Mouse (Mus musculus): ENCODE data around the gene Parp2. TPM values are rescaled to one million over a fixed set of nuclear protein-coding genes. Genes with fewer than 3 reads are reported as not detected.
A peak's percentile ranks its signal among the peaks of the same experiment; 100 is the strongest.
"Not testable (repeated sequence)": the region's sequence is repeated elsewhere in the genome, so short reads cannot be mapped to it uniquely, and the experiment has no call there.

The Parp2 gene
- polyA plus RNA-seq, 1 experiment from 2014 or later = 59.2 TPM

GRCm38 (mm10) chr14:50798512-50798911, 9.1 kb upstream of the Parp2 start:
- Histone ChIP-seq H3K4me2 (replicated peaks) (no peak overlapping the region), H3K4me3 (replicated peaks) (no peak overlapping the region), H3K27ac (no peak overlapping the region), H3K4me1 (replicated peaks) (no peaks in the 10 kb centered on the region), H3K27me3 (replicated peaks) (no peaks in the 10 kb centered on the region), H3K36me3 (no peaks in the 10 kb centered on the region), H3K9ac (no peak overlapping the region), H3K9me3 (no peaks in the 10 kb centered on the region)
- no peak for ATAC-seq
- 67% methylated on average over 2 of the region's 2 CpGs for WGBS

GRCm38 (mm10) chr14:50799502-50800259, 8.0 kb upstream of the Parp2 start:
- Histone ChIP-seq H3K27me3 (replicated peaks) (no peaks in the 10 kb centered on the region), H3K4me2 (replicated peaks) (no peak overlapping the region), H3K36me3 (no peaks in the 10 kb centered on the region), H3K4me3 (replicated peaks) (no peak overlapping the region), H3K9ac (no peak overlapping the region), H3K9me3 (no peaks in the 10 kb centered on the region), H3K4me1 (replicated peaks) (no peaks in the 10 kb centered on the region), H3K27ac (no peak overlapping the region)
- ATAC-seq = peak; percentile 49; the same call in 1 of the 2 replicates
- 4% methylated on average over 3 of the region's 3 CpGs for WGBS

DNA sequence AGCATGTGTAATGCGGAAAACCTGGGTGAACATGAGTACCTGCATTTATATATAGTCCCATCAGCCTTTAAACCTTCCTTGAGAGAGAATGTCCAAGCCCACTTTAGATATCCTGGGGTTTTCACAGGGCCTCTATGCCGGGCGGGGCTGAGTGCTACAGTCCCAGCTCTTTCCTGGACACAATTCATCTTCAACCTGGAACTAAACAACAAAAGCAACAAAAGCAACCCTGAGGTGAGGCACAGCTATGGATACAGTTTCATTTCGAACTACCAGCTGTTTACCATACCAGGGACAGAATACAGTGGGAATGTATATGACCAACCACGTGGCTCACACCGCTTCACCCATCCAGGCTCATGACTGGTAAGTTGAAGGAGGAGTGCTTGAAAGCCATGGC, 5.2 kb upstream of the Parp2 start:
- Histone ChIP-seq H3K4me2 (replicated peaks) (no peak overlapping the region), H3K4me3 (replicated peaks) (no peak overlapping the region), H3K9ac (no peak overlapping the region), H3K4me1 (replicated peaks) (0 out of 2 replicates have a peak, but pooled peaks cover 2% of the 10 kb centered on the region), H3K36me3 (no peaks in the 10 kb centered on the region), H3K9me3 (no peaks in the 10 kb centered on the region), H3K27me3 (replicated peaks) (no peaks in the 10 kb centered on the region), H3K27ac (no peak overlapping the region)
- ATAC-seq = no peak
- 86% methylated on average over 6 of the region's 6 CpGs for WGBS

DNA sequence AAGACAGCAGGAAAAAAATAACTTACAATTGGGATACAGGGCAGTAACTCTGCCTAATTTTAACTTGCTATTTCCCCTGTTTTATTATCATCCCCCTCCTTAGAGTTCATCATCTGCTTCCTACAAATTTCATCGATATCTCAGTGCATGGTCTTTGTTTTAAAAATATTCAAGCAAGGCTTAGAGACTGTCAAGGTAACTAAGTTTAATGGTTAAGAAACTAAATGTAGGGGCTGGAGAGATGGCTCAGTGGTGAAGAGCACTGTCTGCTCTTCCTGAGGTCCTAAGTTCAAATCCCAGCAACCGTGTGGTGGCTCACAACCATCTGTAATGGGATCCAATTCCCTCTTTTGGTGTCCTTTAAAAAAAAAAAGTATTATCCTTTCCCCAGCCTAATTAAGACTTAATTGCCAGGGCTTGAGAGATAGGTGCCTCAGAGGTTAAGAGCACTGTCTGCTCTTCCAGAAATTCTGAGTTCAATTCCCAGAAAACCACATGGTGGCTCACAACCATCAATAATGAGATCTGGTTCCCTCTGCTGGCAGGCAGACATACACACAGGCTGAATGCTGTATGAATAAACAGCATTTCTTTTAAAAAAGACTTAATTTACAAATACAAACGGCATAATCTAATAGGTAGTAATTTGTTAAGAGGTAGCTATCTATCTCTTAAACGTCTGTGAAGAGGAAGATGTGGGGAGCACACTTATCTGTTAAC, 4.6 kb upstream of the Parp2 start:
- Histone ChIP-seq H3K9ac (no peak overlapping the region), H3K4me2 (replicated peaks) (no peak overlapping the region), H3K4me1 (replicated peaks) (0 out of 2 replicates have a peak, but pooled peaks cover 2% of the 10 kb centered on the region), H3K36me3 (no peaks in the 10 kb centered on the region), H3K27ac (no peak overlapping the region), H3K4me3 (replicated peaks) (no peak overlapping the region), H3K27me3 (replicated peaks) (no peaks in the 10 kb centered on the region), H3K9me3 (no peaks in the 10 kb centered on the region)
- ATAC-seq = no peak
- WGBS = 56% methylated on average over 4 of the region's 4 CpGs

DNA sequence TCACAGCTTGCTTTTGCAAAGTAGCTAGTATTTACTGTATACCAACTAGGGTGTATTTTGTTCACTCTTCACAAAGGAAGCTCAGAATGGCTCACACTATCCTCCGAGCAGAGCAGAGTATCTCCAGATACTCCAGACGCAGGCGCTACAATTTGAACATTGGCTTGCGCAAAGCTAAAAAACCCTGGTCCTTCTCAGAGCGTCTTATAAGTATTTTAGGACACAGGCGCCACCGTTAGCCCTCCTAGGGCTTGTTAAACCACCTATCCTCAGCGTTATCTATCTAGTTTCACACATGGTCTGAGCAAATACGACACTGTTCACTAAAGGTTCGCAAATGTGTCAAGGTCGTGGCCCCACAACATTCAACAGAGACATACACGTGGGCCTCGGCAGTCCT, 3.0 kb upstream of the Parp2 start:
- Histone ChIP-seq H3K27ac (no peak overlapping the region), H3K4me1 (replicated peaks) (peaks cover 5% of the 10 kb centered on the region; the same call in 1 of the 2 replicates), H3K4me2 (replicated peaks) (no peak overlapping the region), H3K9ac (no peak overlapping the region), H3K27me3 (replicated peaks) (no peaks in the 10 kb centered on the region), H3K9me3 (no peaks in the 10 kb centered on the region), H3K4me3 (replicated peaks) (no peak overlapping the region), H3K36me3 (no peaks in the 10 kb centered on the region)
- no peak for ATAC-seq
- WGBS = 58% methylated on average over 13 of the region's 13 CpGs

DNA sequence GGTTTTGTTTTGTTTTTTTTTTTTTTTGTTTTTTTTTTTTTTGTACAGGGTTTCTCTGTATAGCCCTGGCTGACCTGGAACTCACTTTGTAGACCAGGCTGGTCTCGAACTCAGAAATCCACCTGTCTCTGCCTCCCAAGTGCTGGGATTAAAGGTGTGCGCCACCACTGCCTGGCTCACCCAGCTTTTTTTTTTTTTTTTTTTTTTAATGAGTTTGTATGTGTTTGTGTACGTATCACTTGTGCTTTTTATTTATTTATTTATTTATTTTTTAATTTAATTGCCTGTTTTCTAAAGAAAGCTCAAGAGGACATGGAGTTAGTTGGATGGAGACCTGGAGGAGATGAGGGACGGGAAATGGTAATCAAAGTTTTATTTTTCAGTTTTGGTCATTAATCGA, 1.2 kb upstream of the Parp2 start:
- H3K36me3 ChIP-seq; H3K9me3 ChIP-seq; H3K4me1 ChIP-seq (replicated peaks); H3K4me3 ChIP-seq (replicated peaks); H3K27ac ChIP-seq; H3K9ac ChIP-seq; ATAC-seq; H3K27me3 ChIP-seq (replicated peaks): not testable (repeated sequence)
- H3K4me2 ChIP-seq (replicated peaks) = peak overlapping the region; percentile 38
- 86% methylated on average over 5 of the region's 5 CpGs for WGBS

DNA sequence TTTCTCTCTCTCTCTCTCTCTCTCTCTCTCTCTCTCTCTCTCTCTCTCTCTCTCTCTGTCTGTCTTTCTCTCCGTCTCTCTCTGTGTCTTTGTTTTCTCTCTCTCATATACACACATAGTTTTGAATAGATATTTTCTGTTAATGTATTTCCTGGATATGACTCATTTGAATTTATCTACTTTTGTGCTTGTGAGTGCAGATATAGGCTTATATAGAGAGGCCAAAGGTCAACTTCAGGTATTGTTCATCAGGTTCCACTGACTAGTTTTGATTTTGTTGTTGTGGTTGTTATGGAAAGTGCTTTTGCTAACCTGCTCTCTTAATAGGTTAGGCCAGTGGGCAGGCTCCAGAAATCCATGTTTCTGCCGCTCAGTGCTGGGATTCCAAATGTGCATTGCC, 5.4 kb downstream of the Parp2 start:
- Histone ChIP-seq H3K27ac (no peak overlapping the region), H3K4me3 (replicated peaks) (no peak overlapping the region), H3K36me3 (peaks cover 29% of the 10 kb centered on the region), H3K4me1 (replicated peaks) (peaks cover 3% of the 10 kb centered on the region; the same call in 1 of the 2 replicates), H3K4me2 (replicated peaks) (no peak overlapping the region), H3K9ac (no peak overlapping the region), H3K27me3 (replicated peaks) (no peaks in the 10 kb centered on the region), H3K9me3 (no peaks in the 10 kb centered on the region)
- ATAC-seq = peak; percentile 41
- WGBS = 78% methylated on average over 2 of the region's 2 CpGs

- 81% methylated on average over 2 of the region's 2 CpGs for WGBS
- peaks cover 35% of the 10 kb centered on the region for H3K36me3 ChIP-seq
- H3K27me3 ChIP-seq (replicated peaks) = no peaks in the 10 kb centered on the region
- H3K27ac ChIP-seq = no peak overlapping the region
- no peak overlapping the region for H3K4me3 ChIP-seq (replicated peaks)
- ATAC-seq = no peak
- H3K4me2 ChIP-seq (replicated peaks) = no peak overlapping the region
- H3K9ac ChIP-seq = no peak overlapping the region
- H3K4me1 ChIP-seq (replicated peaks) = no peaks in the 10 kb centered on the region
- H3K9me3 ChIP-seq = no peaks in the 10 kb centered on the region
These were observed 15.6 kb downstream of the Parp2 start for GRCm38 (mm10) chr14:50823240-50823639.

DNA sequence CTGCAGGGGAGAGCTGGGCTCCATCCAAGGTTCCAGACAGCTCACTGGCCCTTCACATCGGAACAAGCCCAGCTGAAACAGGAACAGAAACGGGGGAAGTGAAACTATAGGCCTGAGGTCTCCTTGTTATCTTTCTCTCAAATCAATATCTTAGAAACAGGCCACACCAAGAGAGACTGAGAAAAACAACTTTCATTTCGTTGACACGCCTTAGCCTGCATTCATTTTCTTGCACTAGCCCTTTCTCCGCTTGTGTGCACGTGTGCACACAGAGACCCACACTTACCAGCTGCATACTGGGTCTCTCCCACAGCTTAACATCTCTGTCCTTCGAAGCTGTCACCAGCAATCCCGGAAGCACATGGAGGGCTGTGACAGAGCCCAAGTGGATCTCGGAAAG, 16.6 kb downstream of the Parp2 start:
- WGBS = 87% methylated on average over 9 of the region's 9 CpGs
- Histone ChIP-seq H3K4me1 (replicated peaks) (no peaks in the 10 kb centered on the region), H3K9ac (no peak overlapping the region), H3K4me2 (replicated peaks) (no peak overlapping the region), H3K4me3 (replicated peaks) (no peak overlapping the region), H3K9me3 (no peaks in the 10 kb centered on the region), H3K27me3 (replicated peaks) (no peaks in the 10 kb centered on the region), H3K36me3 (peaks cover 30% of the 10 kb centered on the region), H3K27ac (no peak overlapping the region)
- ATAC-seq = no peak

DNA sequence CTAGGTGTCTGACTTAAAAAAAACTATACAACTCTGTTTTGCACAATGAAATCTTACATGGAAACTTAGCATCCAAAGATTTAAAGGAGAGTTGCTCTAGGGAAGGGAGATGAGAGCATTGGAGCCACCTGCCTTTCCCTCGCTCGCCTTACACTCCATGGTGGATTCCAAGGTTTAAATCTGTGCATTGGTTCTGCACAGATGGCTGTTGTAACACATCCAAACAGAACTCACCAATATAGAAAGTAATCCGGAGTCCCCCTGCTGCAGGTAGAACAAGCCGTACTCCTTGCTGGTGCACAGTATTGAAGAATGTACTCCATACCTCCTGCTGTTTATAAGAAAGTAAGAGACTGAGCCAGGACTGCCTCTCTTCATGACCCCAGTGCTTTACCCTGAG, 18.9 kb downstream of the Parp2 start:
- no peak overlapping the region for H3K9ac ChIP-seq
- no peaks in the 10 kb centered on the region for H3K9me3 ChIP-seq
- no peak overlapping the region for H3K4me3 ChIP-seq (replicated peaks)
- no peak for ATAC-seq
- H3K36me3 ChIP-seq = peaks cover 16% of the 10 kb centered on the region
- H3K27ac ChIP-seq = no peak overlapping the region
- no peaks in the 10 kb centered on the region for H3K4me1 ChIP-seq (replicated peaks)
- 87% methylated on average over 4 of the region's 4 CpGs for WGBS
- no peaks in the 10 kb centered on the region for H3K27me3 ChIP-seq (replicated peaks)
- H3K4me2 ChIP-seq (replicated peaks) = no peak overlapping the region

DNA sequence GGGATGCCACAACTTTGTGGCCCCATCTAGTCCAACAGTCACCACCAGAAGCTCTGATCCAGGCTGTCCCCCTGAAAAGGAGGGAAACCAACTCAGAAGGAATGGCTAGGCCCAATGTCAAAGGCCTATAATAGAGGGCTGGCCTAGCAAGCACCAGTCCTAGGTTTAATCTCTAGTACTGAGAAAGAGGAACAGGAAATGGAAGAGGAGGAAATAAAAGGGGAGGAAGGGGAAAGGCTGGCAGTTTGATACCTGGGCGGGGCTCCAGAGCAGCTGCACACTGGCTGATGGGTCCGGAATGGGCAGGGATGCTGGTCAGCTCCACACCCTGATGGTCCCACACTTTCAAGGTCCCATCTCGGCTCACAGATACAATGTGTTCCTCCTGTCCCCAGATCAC, 22.2 kb downstream of the Parp2 start:
- Histone ChIP-seq H3K36me3 (no peaks in the 10 kb centered on the region), H3K9ac (no peak overlapping the region), H3K4me2 (replicated peaks) (no peak overlapping the region), H3K27ac (no peak overlapping the region), H3K9me3 (no peaks in the 10 kb centered on the region), H3K27me3 (replicated peaks) (no peaks in the 10 kb centered on the region), H3K4me1 (replicated peaks) (no peaks in the 10 kb centered on the region), H3K4me3 (replicated peaks) (no peak overlapping the region)
- 71% methylated on average over 3 of the region's 3 CpGs for WGBS
- no peak for ATAC-seq

GRCm38 (mm10) chr14:50833964-50834363, 26.3 kb downstream of the Parp2 start:
- WGBS = 82% methylated on average over 10 of the region's 10 CpGs
- H3K9me3 ChIP-seq = no peaks in the 10 kb centered on the region
- 0 out of 2 replicates have a peak, but pooled peaks have one; percentile 57 for ATAC-seq

More at GRCm38 (mm10) chr14:50833964-50834363, 26.3 kb downstream of the Parp2 start:
- H3K36me3 ChIP-seq = no peaks in the 10 kb centered on the region
- no peak overlapping the region for H3K4me2 ChIP-seq (replicated peaks)
- 0 out of 2 replicates have a peak overlapping the region, but pooled peaks have one; percentile 4 for H3K27ac ChIP-seq
- H3K9ac ChIP-seq = no peak overlapping the region
- H3K4me3 ChIP-seq (replicated peaks) = no peak overlapping the region
- H3K27me3 ChIP-seq (replicated peaks) = no peaks in the 10 kb centered on the region
- H3K4me1 ChIP-seq (replicated peaks) = no peaks in the 10 kb centered on the region

Data from intestine, embryonic 15.5 days (tissue).